Mouse (Mus musculus): ENCODE data around the gene Faiml.

DNA sequence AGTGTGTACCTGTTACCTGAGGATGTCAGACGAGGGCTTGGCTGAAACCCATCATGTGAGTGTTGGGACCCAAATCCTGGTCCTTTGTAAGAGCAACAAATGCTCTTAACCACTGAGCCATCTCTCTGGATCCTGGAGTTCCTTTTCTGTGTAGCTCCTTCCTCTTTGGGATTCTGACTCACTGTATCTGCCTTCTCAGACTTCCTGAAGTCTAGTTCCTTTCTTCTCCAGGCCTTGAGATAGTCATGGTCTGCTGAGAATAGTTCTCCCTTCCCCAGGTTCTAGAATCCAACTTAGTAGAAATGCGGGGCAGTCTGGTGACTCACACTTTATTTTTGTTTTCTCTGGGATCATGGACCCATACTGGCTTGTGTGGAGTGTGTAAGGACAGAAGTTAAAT is 24.4 kb downstream of the Faiml start:
- TF ChIP-seq CTCF (IDR thresholded peaks at IDR 0.05; ENCODE audit: low read depth, low read length) (no peak), POLR2A (IDR thresholded peaks at IDR 0.05; ENCODE audit: borderline replicate concordance, low read depth, low read length) (no peak)

Data from bone marrow macrophage, adult 2 months (primary cell).